Mouse (Mus musculus): ENCODE results near the gene Clip1. TPM values are rescaled to one million over a fixed set of nuclear protein-coding genes. Genes with fewer than 3 reads are reported as not detected.

The Clip1 gene
- total RNA-seq, 2 experiments from 2014 or later, result 13.6 to 34.6 TPM

- no peak for ATAC-seq (replicated peaks; ENCODE audit: low FRiP score, poor library complexity, severe bottlenecking)
Observed at GRCm38 (mm10) chr5:123675221-123675620, 9.2 kb downstream of the Clip1 start.

DNA sequence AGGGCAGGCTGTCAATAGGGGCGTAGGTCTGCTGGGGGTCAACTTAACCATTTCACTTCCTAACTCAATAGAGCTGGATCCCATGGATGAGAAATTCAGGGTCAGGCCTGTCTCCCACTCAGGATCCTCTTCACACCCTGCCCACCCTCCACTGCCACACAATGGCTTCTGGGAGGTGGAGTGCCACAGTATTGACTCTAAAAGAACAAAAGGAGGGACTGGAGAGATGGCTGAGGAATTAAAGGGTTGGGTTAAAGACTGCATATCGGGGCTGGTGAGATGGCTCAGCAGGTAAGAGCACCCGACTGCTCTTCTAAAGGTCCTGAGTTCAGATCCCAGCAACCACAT, 13.0 kb downstream of the Clip1 start:
- ATAC-seq (replicated peaks; ENCODE audit: low FRiP score, poor library complexity, severe bottlenecking), result no peak

DNA sequence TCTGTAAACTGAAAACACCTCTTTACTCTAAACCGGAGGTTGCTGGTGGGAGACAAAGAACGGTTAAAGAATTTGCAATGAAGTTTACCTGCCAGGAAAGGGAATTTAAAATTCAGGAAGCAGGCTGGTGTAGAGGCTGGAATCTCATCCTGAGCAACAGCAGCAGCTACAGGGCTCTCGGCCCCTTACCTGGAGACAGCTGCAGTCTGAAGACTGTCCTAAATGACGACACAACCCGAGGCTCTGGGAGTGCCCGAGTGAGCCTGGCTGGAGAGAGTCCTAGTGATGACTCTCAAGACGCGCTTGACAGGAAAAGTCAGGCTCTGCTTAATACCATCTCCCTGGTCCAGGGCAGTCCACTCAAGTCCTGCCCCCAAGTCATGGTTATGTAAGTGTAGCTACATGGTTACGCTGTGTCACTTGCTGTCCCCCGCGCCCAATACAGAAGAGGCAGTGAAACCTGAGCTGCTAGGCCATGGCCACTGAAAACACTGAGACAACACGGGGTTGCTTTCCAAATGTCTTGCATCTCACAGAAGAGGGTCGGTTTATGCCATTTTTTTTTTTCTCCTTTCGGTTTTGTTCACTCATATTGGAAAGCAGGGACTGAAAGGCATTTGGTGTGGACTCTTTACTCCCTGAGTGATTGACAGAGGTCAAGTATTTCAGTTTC, 13.5 kb downstream of the Clip1 start:
- peak; percentile 68 for ATAC-seq (replicated peaks; ENCODE audit: low FRiP score, poor library complexity, severe bottlenecking)

GRCm38 (mm10) chr5:123669991-123670799, 14.2 kb downstream of the Clip1 start:
- ATAC-seq (replicated peaks; ENCODE audit: low FRiP score, poor library complexity, severe bottlenecking), result peak; percentile 64

DNA sequence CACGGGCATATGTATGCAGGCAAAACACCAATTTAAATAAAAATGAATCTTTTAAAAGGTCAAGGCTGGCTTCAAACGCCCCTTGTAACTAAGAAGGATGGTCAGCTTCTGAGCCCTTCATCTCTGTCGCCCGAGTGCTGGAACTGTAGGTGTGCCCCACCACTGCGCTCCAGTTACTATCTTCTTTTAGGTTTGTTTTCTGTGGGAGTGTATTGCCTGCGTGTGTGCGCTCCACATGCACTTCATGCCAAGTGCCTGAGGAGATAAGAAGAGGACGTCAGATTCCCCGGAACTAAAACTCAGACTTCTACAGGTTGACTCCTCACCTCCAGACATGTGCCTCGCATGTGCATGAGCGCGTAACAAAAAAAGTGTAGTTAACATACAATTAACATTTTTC, 16.5 kb downstream of the Clip1 start:
- ATAC-seq (replicated peaks; ENCODE audit: low FRiP score, poor library complexity, severe bottlenecking), result no peak

GRCm38 (mm10) chr5:123665956-123666355, 18.5 kb downstream of the Clip1 start:
- no peak for ATAC-seq (replicated peaks; ENCODE audit: low FRiP score, poor library complexity, severe bottlenecking)

DNA sequence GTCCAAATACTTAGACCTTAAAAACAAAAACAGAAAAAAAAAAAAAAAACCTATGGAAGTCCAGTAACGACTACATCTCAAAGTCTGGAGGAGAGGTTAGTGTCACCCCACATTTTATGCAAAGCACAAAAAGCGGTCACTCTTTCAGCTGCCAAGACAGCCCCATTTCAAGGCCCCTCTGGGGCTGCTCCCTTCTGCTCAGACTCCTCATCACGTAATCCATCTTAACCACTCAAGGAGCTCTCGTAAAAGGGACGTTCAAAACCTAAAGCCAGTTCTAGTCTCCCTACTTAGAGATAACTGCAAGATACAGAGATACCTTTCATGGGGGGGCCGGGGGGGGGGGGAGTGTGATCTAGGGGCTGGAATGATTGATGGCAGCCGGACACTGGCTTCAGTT, 20.1 kb downstream of the Clip1 start:
- ATAC-seq (replicated peaks; ENCODE audit: low FRiP score, poor library complexity, severe bottlenecking), result no peak

- ATAC-seq (replicated peaks; ENCODE audit: low FRiP score, poor library complexity, severe bottlenecking), result no peak
Observed at GRCm38 (mm10) chr5:123662059-123662458, 22.4 kb downstream of the Clip1 start.

DNA sequence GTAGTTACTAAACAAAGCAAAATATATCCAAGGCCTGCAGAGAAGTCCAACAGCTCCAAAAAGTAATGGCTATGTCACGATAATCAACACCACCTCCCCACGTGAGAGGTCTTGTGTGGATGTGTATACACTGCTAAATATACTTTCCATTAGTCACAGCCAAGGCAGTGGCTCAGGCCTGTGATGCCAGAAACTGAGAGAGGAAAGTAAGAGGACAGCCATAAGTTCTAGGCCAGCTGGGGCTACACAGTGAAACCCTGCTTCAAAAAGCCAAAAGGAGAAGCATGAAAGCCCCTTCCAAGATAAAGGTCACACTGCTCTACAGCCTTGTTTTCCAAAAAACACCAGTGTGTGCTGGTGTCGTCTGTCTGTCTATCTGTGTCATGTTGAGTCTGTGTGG, 22.8 kb downstream of the Clip1 start:
- no peak for ATAC-seq (replicated peaks; ENCODE audit: low FRiP score, poor library complexity, severe bottlenecking)

GRCm38 (mm10) chr5:123657651-123658050, 26.8 kb downstream of the Clip1 start:
- no peak for ATAC-seq (replicated peaks; ENCODE audit: low FRiP score, poor library complexity, severe bottlenecking)

- no peak for ATAC-seq (replicated peaks; ENCODE audit: low FRiP score, poor library complexity, severe bottlenecking)
Observed at GRCm38 (mm10) chr5:123654937-123655336, 29.5 kb downstream of the Clip1 start.

GRCm38 (mm10) chr5:123653287-123653801, 31.1 kb downstream of the Clip1 start:
- ATAC-seq (replicated peaks; ENCODE audit: low FRiP score, poor library complexity, severe bottlenecking), result no peak

- no peak for ATAC-seq (replicated peaks; ENCODE audit: low FRiP score, poor library complexity, severe bottlenecking)
Observed at GRCm38 (mm10) chr5:123650825-123651224, 33.6 kb downstream of the Clip1 start.

GRCm38 (mm10) chr5:123642401-123642800, 42.0 kb downstream of the Clip1 start:
- ATAC-seq (replicated peaks; ENCODE audit: low FRiP score, poor library complexity, severe bottlenecking), result no peak

GRCm38 (mm10) chr5:123641259-123641900, 43.0 kb downstream of the Clip1 start:
- ATAC-seq (replicated peaks; ENCODE audit: low FRiP score, poor library complexity, severe bottlenecking), result no peak

GRCm38 (mm10) chr5:123640181-123640580, 44.2 kb downstream of the Clip1 start:
- no peak for ATAC-seq (replicated peaks; ENCODE audit: low FRiP score, poor library complexity, severe bottlenecking)

GRCm38 (mm10) chr5:123631210-123631609, 53.2 kb downstream of the Clip1 start:
- no peak for ATAC-seq (replicated peaks; ENCODE audit: low FRiP score, poor library complexity, severe bottlenecking)

- ATAC-seq (replicated peaks; ENCODE audit: low FRiP score, poor library complexity, severe bottlenecking), result no peak
Observed at GRCm38 (mm10) chr5:123626631-123627030, 57.8 kb downstream of the Clip1 start.

GRCm38 (mm10) chr5:123622421-123622820, 62.0 kb downstream of the Clip1 start:
- no peak for ATAC-seq (replicated peaks; ENCODE audit: low FRiP score, poor library complexity, severe bottlenecking)

DNA sequence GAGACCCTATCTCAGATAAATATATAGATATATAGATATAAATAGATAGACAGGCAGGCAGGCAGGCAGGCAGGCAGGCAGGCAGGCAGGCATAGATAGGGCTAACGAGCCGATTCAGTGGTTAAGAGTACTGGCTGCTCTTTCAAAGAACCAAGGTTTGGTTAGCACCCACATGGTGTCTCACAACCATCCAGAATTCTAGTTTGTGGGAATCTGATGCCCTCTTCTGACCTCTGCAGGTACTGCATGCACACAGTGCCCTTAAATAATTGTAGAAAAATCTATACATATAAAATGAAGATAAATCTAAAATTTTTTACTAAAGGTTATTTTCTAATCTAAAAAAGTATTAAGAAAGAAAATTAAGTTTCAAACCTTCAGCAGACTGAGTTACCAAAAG, 65.9 kb downstream of the Clip1 start:
- no peak for ATAC-seq (replicated peaks; ENCODE audit: low FRiP score, poor library complexity, severe bottlenecking)

DNA sequence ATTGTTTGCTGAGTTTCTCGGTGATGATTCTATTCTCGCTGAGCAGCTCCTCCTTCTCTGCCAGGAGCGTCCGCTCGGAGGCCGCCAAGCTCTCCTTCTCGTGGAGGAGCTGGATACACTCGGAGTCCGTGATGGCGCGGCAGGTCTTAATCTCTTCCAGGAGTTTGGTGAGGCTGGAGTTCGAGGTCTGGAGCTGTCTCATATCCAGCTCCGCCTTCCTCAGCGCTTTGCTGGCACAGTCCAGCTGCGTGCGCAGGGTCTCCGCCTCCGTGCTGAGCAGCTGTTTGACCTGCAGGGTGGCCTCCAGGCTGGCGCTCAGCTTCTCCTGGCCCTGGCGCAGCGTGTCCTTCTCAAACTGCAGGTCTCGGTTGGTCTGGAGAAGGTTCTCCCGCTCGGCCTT, 70.2 kb downstream of the Clip1 start:
- 0 out of 2 replicates have a peak, but pooled peaks have one; percentile 12 for ATAC-seq (replicated peaks; ENCODE audit: low FRiP score, poor library complexity, severe bottlenecking)

Data from erythroblast, adult 5-6 weeks (primary cell).